Mouse (Mus musculus) lung, adult 2 months (tissue): Measurements from ENCODE around the gene Kpna6. TPM values are rescaled to one million over a fixed set of nuclear protein-coding genes. Genes with fewer than 3 reads are reported as not detected.
A peak's percentile ranks its signal among the peaks of the same experiment; 100 is the strongest.

Source experiments
- DNase-seq: peaks from one replicate; pipeline ENCODE4 v3.0.0; 2022
- H3K4me1 ChIP-seq: fragments of 200-500 bp; 2 replicates; pipeline ENCODE4 v1.6.1; 2011; ENCODE audit warnings: low read length; ENCODE audit not compliant: control insufficient read depth, insufficient read depth
- H3K4me3 ChIP-seq: fragments of 200-500 bp; replicated peaks from 2 replicates; pipeline ENCODE3; 2011; ENCODE audit warnings: low read depth, mild to moderate bottlenecking, control low read depth, low read length; ENCODE audit errors: extremely low read depth
- CTCF ChIP-seq: fragments of 200-500 bp; IDR thresholded peaks from 2 replicates; pipeline ENCODE4 v1.5.1; 2011; ENCODE audit warnings: mild to moderate bottlenecking, low read length, control low read depth; ENCODE audit not compliant: insufficient read depth
- POLR2A ChIP-seq: fragments of 200-500 bp; IDR thresholded peaks from 2 replicates; pipeline ENCODE4 v1.6.1; 2011; ENCODE audit warnings: low read depth, mild to moderate bottlenecking, control low read depth, low read length, borderline replicate concordance; ENCODE audit errors: extremely low read depth
- WGBS: fragments of 180-500 bp; shearing (Covaris S2); methylation state at CpG from one replicate; pipeline ENCODE4 v1.1.7; 2018; 5-methylcytosine and 5-hydroxymethylcytosine counted together
- polyA plus RNA-seq: library from polyadenylated mRNA; depleted of rRNA; stranded (reverse); fragments of >200 nt; gene quantifications from 2 replicates; pipeline ENCODE4 v1.2.3, GENCODE M21; 2012

Kpna6 gene
- polyA plus RNA-seq, 1 experiment, result 26.3 TPM

- H3K4me1 ChIP-seq, result no peaks in the 10 kb centered on the region
- 1% methylated on average over 56 of the region's 57 CpGs for WGBS
- peak within 1 kb of the TSS; percentile 83 for H3K4me3 ChIP-seq
- TF ChIP-seq POLR2A, result no peak
- TF ChIP-seq CTCF, result no peak
- peak; percentile 87 for DNase-seq
Measured at GRCm38 (mm10) chr4:129696158-129696985, 23.8 kb upstream of the Kpna6 start, which contains the start of gene Tmem39b. Gene Tmem39b (minus strand): TSS chr4:129696838.

GRCm38 (mm10) chr4:129695815-129696157, 23.2 kb upstream of the Kpna6 start:
- TF ChIP-seq CTCF (no peak), POLR2A (no peak)
- H3K4me1 ChIP-seq, result no peaks in the 10 kb centered on the region
- no peak for DNase-seq
- H3K4me3 ChIP-seq, result peak overlapping the region; percentile 83
- 15% methylated on average over 6 of the region's 6 CpGs for WGBS

- H3K4me3 ChIP-seq, result no peak overlapping the region
- no peak for DNase-seq
- 93% methylated on average over 6 of the region's 6 CpGs for WGBS
- TF ChIP-seq POLR2A (no peak), CTCF (no peak)
- H3K4me1 ChIP-seq, result no peaks in the 10 kb centered on the region
Measured at GRCm38 (mm10) chr4:129684531-129684930, 12.0 kb upstream of the Kpna6 start.

- no peak for DNase-seq
- no peak overlapping the region for H3K4me3 ChIP-seq
- H3K4me1 ChIP-seq, result no peaks in the 10 kb centered on the region
- WGBS, result 86% methylated on average over 11 of the region's 11 CpGs
- TF ChIP-seq CTCF, result no peak
- no peak for TF ChIP-seq POLR2A
Measured at GRCm38 (mm10) chr4:129683901-129684493, 11.4 kb upstream of the Kpna6 start.

GRCm38 (mm10) chr4:129681837-129682236, 9.3 kb upstream of the Kpna6 start:
- H3K4me1 ChIP-seq, result no peaks in the 10 kb centered on the region
- DNase-seq, result no peak
- 96% methylated on average over 11 of the region's 11 CpGs for WGBS
- H3K4me3 ChIP-seq, result no peak overlapping the region
- TF ChIP-seq POLR2A (no peak), CTCF (no peak)

- H3K4me1 ChIP-seq, result peaks cover 10% of the 10 kb centered on the region
- no peak for DNase-seq
- WGBS, result 1% methylated on average over 10 of the region's 10 CpGs
- peak overlapping the region; percentile 96 for H3K4me3 ChIP-seq
- TF ChIP-seq CTCF, result no peak
- no peak for TF ChIP-seq POLR2A
Measured at GRCm38 (mm10) chr4:129672878-129673449, 397 bp upstream of the Kpna6 start.

- WGBS, result 2% methylated on average over 12 of the region's 12 CpGs
- Histone ChIP-seq H3K4me3 (peak overlapping the region; percentile 96), H3K4me1 (peaks cover 10% of the 10 kb centered on the region)
- no peak for TF ChIP-seq POLR2A
- TF ChIP-seq CTCF, result peak; percentile 46; the same call in 1 of the 2 replicates
- DNase-seq, result peak; percentile 25
Measured at GRCm38 (mm10) chr4:129671491-129672082, 980 bp downstream of the Kpna6 start.

- TF ChIP-seq CTCF (no peak), POLR2A (no peak)
- WGBS, result 78% methylated on average over 3 of the region's 3 CpGs
- DNase-seq, result no peak
Measured at GRCm38 (mm10) chr4:129662255-129662813, 10.2 kb downstream of the Kpna6 start.

GRCm38 (mm10) chr4:129661584-129661983, 11.0 kb downstream of the Kpna6 start:
- no peak for DNase-seq
- WGBS, result 88% methylated on average over 3 of the region's 3 CpGs
- Histone ChIP-seq H3K4me1 (no peaks in the 10 kb centered on the region), H3K4me3 (no peak overlapping the region)
- no peak for TF ChIP-seq POLR2A
- no peak for TF ChIP-seq CTCF

More at GRCm38 (mm10) chr4:129662255-129662813, 10.2 kb downstream of the Kpna6 start:
- Histone ChIP-seq H3K4me3 (no peak overlapping the region), H3K4me1 (no peaks in the 10 kb centered on the region)
